Mouse (Mus musculus) inflammation-experienced regulatory T-cells, adult 16 weeks (primary cell): Measurements from ENCODE around the gene Acss1. TPM values are rescaled to one million over a fixed set of nuclear protein-coding genes. Genes with fewer than 3 reads are reported as not detected.

ENCODE experiments used
- polyA plus RNA-seq: library from polyadenylated mRNA; unstranded; fragments of 100-300 nt; shearing (Covaris generic); gene quantifications from one replicate; pipeline ENCODE4 v1.2.1, GENCODE M21; 2017

The Acss1 gene
- 29.7 TPM for polyA plus RNA-seq

DNA sequence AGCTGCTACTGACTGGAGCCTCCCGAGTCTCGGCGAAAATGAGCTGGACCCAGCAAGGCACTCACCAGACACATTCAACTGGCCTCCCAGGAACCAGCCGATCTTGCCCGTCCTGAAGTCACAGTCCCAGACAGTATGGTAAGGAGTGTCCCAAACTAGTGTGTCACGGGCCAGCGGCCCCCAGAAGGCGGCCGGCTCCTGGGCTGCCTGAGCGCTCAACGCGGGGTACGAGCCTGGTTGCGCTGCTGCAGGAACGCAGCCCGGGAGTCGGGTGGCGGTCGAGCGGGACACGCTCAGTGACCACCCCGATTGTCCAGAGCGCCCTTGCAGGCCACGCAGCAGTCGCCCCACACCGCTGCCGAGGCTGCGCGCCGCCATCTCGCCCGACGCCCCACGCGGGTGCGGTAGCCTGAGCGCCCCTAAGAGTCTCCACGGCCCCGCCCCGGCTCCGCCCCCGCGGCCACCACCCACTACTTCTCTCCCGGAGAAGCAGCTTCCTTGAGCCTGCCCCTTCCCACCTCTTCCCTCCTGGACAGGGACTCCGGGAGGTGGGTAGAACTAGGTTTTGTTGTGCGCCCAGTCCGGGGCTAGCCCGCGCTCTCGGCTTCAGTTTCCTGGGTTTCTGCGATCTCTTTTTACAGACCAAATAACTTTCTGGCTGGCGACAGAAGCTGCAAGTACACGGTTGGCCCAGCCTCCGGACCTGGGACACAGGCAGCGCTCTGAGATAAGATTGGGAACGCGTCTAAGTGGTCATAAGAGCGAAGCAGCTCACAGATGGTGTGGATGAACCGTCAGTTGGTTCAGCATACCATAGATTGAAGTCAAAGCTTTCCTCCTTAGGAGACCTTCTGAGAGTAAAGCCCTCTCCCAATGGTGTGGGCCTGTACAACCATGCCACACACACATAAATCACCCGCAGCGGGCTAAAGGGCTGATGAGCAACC lies at the start of gene Acss1:
Gene Acss1 (minus strand): TSS at position 681 of the 947 bp plus-strand sequence.

DNA sequence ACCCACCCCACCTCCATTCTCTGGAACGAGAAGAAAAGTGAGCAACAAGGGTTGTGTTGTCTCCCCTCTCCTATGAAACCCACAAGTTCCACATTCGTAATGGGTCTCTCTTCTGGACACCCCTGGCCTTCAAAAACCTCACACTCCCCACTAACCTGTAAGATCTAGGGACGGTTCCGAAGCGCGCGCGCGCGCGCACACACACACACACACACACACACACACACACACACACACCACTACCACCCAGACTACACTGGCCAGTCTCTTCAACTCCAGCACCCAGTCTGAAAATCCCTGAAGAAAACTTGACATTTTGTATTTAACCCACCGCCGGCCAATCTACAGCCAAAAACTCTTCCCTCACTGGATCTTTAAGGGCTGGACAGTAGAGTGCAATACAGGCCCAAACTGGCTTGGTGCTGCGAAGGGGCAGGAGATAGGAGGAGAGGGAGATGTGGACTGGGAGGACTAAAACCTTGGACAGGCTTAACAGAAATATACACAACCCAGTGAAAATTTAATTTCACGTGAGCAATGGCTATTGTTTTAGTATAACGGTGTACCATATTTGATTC lies 21.0 kb upstream of the Acss1 start, which contains the start of gene Vsx1:
Gene Vsx1 (minus strand): TSS at position 138 of the 578 bp plus-strand sequence.

DNA sequence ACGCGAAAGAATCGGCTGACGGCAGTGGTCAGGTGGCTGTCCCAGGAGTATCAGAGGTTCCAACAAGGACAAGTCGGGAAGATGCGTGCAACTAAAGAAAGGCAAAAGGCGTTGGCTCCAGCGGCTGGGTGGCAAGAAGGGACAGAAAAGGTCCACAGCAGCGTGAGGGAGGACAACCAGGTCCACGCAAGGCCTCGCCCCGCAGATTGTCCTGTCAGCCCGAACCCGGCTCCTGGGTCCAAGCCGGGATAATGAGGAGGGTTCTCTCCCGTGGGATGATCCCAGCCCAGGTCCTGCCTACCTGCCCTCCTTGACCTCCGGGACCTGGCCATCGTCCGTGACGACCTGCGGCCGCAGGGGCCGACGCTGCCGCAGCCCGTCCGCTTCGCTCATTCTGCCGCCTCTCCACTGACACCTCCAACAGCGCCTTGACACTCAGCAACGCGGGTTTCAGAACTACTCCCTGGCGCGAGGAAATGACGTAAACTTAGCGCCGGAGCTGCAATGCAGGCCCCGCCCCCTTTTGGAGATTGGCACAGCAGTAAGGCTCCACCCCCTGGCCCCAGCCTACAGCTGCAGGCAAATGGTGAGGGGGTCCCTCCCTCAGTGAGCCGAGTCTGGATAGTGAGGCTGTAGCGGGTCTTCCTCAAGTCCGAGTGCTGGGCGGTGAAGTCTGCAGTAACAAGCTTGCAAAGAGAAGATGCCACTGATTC lies 60.1 kb downstream of the Acss1 start, which contains the start of gene Apmap:
Gene Apmap (minus strand): TSS at position 481 of the 713 bp plus-strand sequence.

DNA sequence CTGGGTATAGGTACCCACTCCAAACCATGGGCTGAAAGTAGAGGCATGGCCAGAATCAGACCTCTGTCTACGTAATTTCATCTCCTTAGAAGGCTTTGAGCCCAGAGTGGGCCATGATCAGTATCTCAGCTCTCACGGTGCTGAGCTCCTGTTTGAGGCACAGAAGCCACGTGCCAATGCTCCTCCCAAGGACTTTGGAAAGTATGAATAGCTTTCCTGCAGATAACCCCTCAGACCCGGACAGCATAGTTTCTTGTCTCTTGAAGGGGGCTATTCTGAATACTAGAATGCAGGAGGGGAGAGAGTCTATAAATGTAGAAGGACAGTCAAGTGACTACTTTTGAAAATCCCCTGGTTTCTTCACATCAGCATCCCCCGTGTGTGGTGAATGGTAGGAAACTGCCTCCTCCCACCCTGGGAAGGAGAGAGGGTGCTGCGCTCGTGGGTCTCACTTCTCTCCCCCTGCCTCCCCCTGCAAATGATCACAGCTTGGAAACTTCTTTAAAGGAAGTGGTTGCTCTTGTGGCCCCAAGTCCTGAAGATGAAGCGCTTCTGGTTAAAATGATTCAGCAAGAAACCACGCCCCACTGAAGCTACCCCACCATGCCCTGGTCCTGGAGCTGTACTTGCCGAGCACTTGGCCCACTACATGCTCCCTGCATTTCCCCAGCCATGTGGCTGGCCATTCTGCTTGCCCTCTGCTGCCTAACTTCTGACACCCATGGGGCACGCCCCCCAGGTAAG lies 98.3 kb downstream of the Acss1 start, which contains the start of gene Cst7:
Gene Cst7 (plus strand): TSS at position 569 of the 744 bp plus-strand sequence.

Other genes with a start within 250 kb of the Acss1 start
- gene Zfp442, start 217.0 kb downstream of the Acss1 start, polyA plus RNA-seq: 13.0 TPM
- gene Zfp345, start 183.4 kb downstream of the Acss1 start, polyA plus RNA-seq: 1.0 TPM
- gene Cst7, start 98.1 kb downstream of the Acss1 start, polyA plus RNA-seq: 355 TPM
- gene Apmap, start 59.9 kb downstream of the Acss1 start, polyA plus RNA-seq: 42.0 TPM
- gene Vsx1, start 20.9 kb upstream of the Acss1 start, polyA plus RNA-seq: not detected
- 72.8 TPM for gene Entpd6, start 80.5 kb upstream of the Acss1 start, polyA plus RNA-seq
- 112 TPM for gene Pygb, start 118.2 kb upstream of the Acss1 start, polyA plus RNA-seq
- 17.8 TPM for gene Abhd12, start 236.2 kb upstream of the Acss1 start, polyA plus RNA-seq
- 5.5 TPM for gene Gins1, start 236.9 kb upstream of the Acss1 start, polyA plus RNA-seq